Mouse (Mus musculus): Measurements from ENCODE around the gene Prkg1.

GRCm38 (mm10) chr19:31763951-31764800 lies 657 bp downstream of the Prkg1 start:
- TF ChIP-seq GATA1 (IDR thresholded peaks at IDR 0.05; ENCODE audit: borderline replicate concordance, low read length) (no peak), FLI1 (IDR thresholded peaks at IDR 0.05; ENCODE audit: low read length) (no peak)
